Mouse (Mus musculus) liver, adult 2 months (tissue): ENCODE measurements around the gene Pan3. TPM values are rescaled to one million over a fixed set of nuclear protein-coding genes. Genes with fewer than 3 reads are reported as not detected.
"Not testable (repeated sequence)": the region's sequence is repeated elsewhere in the genome, so short reads cannot be mapped to it uniquely, and the experiment has no call there.

Source experiments
- DNase-seq: peaks from one replicate; pipeline ENCODE4 v3.0.0-alpha.2; 2011; ENCODE audit warnings: low read depth, low spot score; ENCODE audit errors: extremely low read depth
- H3K27ac ChIP-seq: fragments of 200-500 bp; replicated peaks from 2 replicates; pipeline ENCODE4 v1.5.1; 2012; ENCODE audit warnings: low read depth, mild to moderate bottlenecking, control low read depth, inconsistent platforms, low read length; ENCODE audit not compliant: insufficient read depth
- H3K27me3 ChIP-seq: fragments of 200-500 bp; 2 replicates; pipeline ENCODE4 v1.6.1; 2012; ENCODE audit warnings: mild to moderate bottlenecking, moderate library complexity, low read length, inconsistent platforms; ENCODE audit not compliant: control insufficient read depth, insufficient read depth
- H3K36me3 ChIP-seq: fragments of 200-500 bp; 2 replicates; pipeline ENCODE4 v1.6.1; 2012; ENCODE audit warnings: low read length, inconsistent platforms; ENCODE audit not compliant: control insufficient read depth, insufficient read depth
- H3K4me1 ChIP-seq: fragments of 200-500 bp; 2 replicates; pipeline ENCODE4 v1.6.1; 2011; ENCODE audit warnings: low read length; ENCODE audit not compliant: control insufficient read depth, insufficient read depth
- H3K4me3 ChIP-seq: fragments of 200-500 bp; 2 replicates; pipeline ENCODE4 v1.5.1; 2011; ENCODE audit warnings: low read depth, mild to moderate bottlenecking, control low read depth, low read length, moderate library complexity; ENCODE audit not compliant: insufficient read depth
- H3K79me2 ChIP-seq: fragments of 200-500 bp; 2 replicates; pipeline ENCODE4 v1.6.1; 2012; ENCODE audit warnings: inconsistent platforms, mild to moderate bottlenecking, low read length, moderate library complexity; ENCODE audit not compliant: control insufficient read depth, insufficient read depth
- H3K9ac ChIP-seq: fragments of 200-500 bp; 2 replicates; pipeline ENCODE4 v1.6.1; 2012; ENCODE audit warnings: low read depth, mild to moderate bottlenecking, control low read depth, inconsistent platforms, low read length
- CTCF ChIP-seq: fragments of 200-500 bp; IDR thresholded peaks from 2 replicates; pipeline ENCODE4 v1.5.1; 2011; ENCODE audit warnings: low read depth, low read length, control low read depth
- POLR2A ChIP-seq: fragments of 200-500 bp; IDR thresholded peaks from 2 replicates; pipeline ENCODE4 v1.6.1; 2011; ENCODE audit warnings: low read length, control low read depth; ENCODE audit not compliant: insufficient read depth; ENCODE audit errors: extremely low read depth
- WGBS: fragments of 180-500 bp; shearing (Covaris S2); methylation state at CpG from one replicate; pipeline ENCODE4 v1.1.7; 2018; 5-methylcytosine and 5-hydroxymethylcytosine counted together
- polyA plus RNA-seq: library from polyadenylated mRNA; depleted of rRNA; stranded (reverse); fragments of >200 nt; gene quantifications from 2 replicates; pipeline ENCODE4 v1.2.3, GENCODE M21; 2012
- total RNA-seq: library from RNA; depleted of rRNA; stranded (reverse); fragments of >200 nt; gene quantifications from 2 replicates; pipeline ENCODE4 v1.2.3, GENCODE M21; 2014

Gene Pan3
- total and polyA plus RNA-seq, 2 experiments = 11.6 to 47.1 TPM

DNA sequence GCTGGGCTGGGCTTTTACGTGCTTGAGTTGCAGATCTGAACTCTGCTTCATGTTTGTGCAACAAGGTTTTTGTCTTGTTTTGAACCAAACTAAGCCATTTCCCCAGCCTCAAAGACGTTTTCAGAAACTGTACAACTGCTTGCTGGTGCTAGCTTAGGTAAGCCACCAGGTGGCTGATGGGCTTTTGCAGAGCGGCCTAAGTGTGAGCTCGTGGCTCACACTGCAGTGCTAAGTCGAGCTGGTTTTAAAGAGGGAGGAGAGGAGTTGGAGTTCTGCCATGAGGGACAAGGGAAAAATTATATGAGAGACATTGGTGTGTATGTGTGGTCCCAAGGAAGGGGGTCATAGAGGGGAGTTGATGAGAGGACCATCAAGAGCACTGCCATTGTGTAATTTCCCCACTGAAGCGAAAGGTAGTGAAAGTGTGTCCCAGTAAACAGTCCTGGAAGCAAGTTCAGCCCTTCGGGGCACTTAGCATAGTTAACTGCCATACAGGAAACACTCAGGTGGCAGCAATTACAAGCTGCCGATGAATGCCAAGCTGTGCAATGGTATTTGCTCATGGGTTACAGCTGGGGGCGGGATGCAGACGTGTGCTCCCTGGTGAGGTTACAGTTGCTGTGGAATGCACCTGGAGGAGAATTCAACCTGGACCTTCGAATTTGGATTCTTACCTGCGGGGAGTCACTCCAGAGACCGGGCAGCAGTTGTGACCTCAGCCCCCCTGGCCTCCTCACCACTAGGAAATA lies 122.1 kb downstream of the Pan3 start:
- DNase-seq = no peak
- no peak overlapping the region for H3K4me3 ChIP-seq
- WGBS = 86% methylated on average over 13 of the region's 13 CpGs
- peaks cover 6% of the 10 kb centered on the region; the same call in 1 of the 2 replicates for H3K36me3 ChIP-seq
- H3K79me2 ChIP-seq = no peaks in the 10 kb centered on the region
- TF ChIP-seq POLR2A (no peak), CTCF (no peak)
- H3K27ac ChIP-seq = no peak overlapping the region
- peaks cover 6% of the 10 kb centered on the region for H3K4me1 ChIP-seq
- H3K9ac ChIP-seq = no peak overlapping the region
- no peaks in the 10 kb centered on the region for H3K27me3 ChIP-seq

DNA sequence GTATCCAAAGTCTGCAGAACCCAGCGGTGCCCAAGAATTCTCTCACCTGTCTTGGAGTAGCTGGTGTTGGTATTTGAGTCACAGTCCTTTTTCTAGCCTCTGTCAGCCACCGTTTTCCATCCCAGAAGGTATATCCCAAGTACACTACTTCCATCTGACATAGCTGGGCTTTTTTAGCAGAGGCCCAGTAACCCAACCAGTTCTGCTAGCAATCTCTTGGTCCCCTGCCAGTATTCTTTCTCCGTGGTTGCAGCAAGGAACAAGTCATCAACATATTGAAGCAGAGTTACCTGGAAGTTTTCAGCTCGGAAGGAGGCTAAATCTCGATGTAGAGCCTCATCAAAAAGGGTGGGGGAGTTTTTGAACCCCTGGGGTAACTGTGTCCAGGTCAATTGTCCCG lies 127.7 kb downstream of the Pan3 start:
- 75% methylated on average over 6 of the region's 6 CpGs for WGBS
- not testable (repeated sequence) for H3K27ac ChIP-seq, H3K27me3 ChIP-seq, DNase-seq, H3K79me2 ChIP-seq, H3K4me1 ChIP-seq, H3K9ac ChIP-seq, H3K36me3 ChIP-seq, H3K4me3 ChIP-seq

DNA sequence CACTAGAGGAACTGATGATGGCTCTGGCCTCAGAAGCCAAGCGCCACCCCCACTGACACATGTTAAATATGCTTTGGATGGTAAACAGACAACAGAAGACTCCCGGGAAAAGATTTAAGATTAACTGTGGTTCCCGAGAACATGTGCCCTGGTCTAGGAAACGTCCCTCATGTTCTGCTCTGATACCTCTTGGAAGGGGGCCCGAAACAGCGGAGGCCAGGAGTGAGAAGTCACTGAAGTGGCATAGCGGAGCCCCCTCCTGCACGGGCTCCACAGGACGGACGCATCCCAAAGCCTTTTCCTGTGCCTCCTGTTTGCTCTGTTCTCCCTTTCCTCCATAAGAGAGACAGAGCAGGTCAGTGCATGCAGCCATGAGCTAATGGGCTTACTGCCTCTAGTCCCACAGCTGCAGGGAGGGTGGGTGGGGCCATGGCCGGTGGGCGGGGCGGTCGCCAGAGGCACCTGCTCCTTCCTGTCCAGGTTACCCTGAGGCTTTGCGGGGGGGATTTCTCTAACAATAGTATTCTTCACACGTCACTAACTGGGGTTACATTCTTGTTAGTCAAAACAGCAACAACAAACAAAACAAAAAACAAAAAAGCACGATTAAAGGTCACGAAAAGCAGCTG lies 133.7 kb downstream of the Pan3 start:
- DNase-seq = no peak
- Histone ChIP-seq H3K79me2 (no peaks in the 10 kb centered on the region), H3K36me3 (no peaks in the 10 kb centered on the region), H3K4me1 (no peaks in the 10 kb centered on the region), H3K27me3 (no peaks in the 10 kb centered on the region), H3K9ac (no peak overlapping the region), H3K4me3 (no peak overlapping the region), H3K27ac (no peak overlapping the region)
- TF ChIP-seq POLR2A (no peak), CTCF (no peak)
- WGBS = 62% methylated on average over 18 of the region's 18 CpGs

DNA sequence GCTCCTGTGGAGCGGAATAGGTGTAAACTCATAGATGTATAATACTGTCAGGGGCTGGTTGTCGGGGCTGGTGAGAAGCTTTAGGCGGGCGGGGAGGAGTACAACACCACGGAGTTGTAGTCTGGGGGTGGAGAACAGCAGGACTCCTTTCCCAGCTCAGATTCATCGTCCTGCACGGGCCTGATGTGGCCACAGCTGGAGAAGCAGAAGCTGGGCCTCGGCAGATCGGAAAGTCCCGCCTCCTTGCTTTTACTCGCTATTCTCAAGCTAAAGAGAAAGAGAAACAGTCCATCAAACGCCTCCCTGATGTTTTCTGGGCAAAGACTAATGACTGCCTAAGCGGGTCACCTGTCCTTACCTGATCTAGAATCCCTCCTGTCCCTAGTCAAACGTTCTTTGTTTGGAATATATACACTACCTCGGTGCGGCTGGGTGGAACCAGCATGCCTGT lies 134.2 kb downstream of the Pan3 start:
- H3K27me3 ChIP-seq = no peaks in the 10 kb centered on the region
- no peak overlapping the region for H3K9ac ChIP-seq
- no peaks in the 10 kb centered on the region for H3K36me3 ChIP-seq
- H3K79me2 ChIP-seq = no peaks in the 10 kb centered on the region
- no peak for TF ChIP-seq CTCF
- no peak for TF ChIP-seq POLR2A
- H3K4me1 ChIP-seq = no peaks in the 10 kb centered on the region
- H3K4me3 ChIP-seq = no peak overlapping the region; the same call in 1 of the 2 replicates
- H3K27ac ChIP-seq = no peak overlapping the region
- 30% methylated on average over 16 of the region's 16 CpGs for WGBS
- no peak for DNase-seq

DNA sequence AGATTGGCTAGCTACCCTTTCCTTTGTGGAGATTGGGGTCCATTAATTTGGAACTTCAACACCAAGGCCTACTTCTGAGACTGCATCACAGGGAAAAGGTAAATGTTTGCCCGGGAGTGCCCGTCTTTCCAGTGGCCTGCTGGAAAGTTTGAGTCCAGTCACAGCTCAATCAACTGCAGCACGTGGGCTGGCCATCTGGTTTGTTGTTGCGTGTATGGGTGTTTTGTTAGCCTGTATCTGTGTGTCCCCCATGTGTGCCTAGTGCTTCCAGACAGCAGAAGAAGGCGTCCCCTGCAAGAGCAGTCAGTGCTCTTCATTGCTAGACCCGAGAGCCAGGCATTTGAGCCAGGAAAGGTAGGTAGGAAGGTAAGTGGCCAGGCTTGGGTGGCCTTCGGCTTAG lies 135.5 kb downstream of the Pan3 start:
- WGBS = 90% methylated on average over 7 of the region's 7 CpGs
- no peaks in the 10 kb centered on the region for H3K27me3 ChIP-seq
- DNase-seq = no peak
- no peaks in the 10 kb centered on the region for H3K79me2 ChIP-seq
- H3K4me3 ChIP-seq = no peak overlapping the region
- H3K27ac ChIP-seq = no peak overlapping the region
- H3K36me3 ChIP-seq = no peaks in the 10 kb centered on the region
- TF ChIP-seq CTCF (no peak), POLR2A (no peak)
- no peak overlapping the region for H3K9ac ChIP-seq
- no peaks in the 10 kb centered on the region for H3K4me1 ChIP-seq

DNA sequence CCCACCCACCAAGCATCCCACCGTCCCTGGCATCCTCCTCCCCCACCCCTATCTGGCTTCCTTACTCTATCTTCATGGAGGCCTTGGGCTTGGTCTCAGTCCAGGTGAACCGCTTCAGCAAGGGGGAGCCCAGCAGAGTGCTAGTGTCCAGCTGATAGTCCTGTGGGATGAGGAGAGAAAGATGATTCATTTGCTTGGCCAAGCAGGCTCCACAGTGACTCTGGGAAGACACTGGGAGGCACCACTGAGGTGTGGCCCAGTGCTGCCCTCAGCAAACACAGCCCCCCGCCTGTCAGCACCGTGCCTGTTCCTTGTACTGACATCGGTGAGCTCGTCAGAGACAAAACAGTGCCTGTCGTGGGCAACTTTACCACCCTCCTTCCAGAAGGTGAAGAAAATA lies 136.4 kb downstream of the Pan3 start:
- TF ChIP-seq POLR2A (no peak), CTCF (no peak)
- Histone ChIP-seq H3K36me3 (no peaks in the 10 kb centered on the region), H3K4me1 (no peaks in the 10 kb centered on the region), H3K4me3 (no peak overlapping the region), H3K79me2 (no peaks in the 10 kb centered on the region), H3K27ac (no peak overlapping the region), H3K9ac (no peak overlapping the region), H3K27me3 (no peaks in the 10 kb centered on the region)
- no peak for DNase-seq
- WGBS = 78% methylated on average over 7 of the region's 7 CpGs
